Mouse (Mus musculus): ENCODE data around the gene Cpne4.

The Cpne4 gene

DNA sequence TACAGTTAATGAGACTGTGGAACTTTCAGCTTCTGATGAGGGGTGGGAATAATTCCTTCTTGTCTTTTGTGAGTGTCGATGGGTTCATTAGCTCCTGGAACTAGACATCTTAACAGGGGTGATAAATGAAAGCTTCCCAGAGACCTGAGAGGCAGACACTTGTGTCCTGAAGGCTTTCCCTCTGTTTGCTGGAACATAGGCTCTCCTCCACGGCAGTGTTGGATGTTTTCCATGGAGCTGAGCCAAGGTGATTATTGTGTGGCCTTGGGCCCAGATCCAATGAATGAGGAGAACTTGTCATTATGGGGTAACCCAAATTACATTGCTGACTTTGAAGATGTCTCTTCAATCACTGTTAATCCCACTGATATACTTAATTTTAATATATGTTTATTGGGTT is 146.1 kb downstream of the Cpne4 start:
- peak; percentile 9 for DNase-seq

DNA sequence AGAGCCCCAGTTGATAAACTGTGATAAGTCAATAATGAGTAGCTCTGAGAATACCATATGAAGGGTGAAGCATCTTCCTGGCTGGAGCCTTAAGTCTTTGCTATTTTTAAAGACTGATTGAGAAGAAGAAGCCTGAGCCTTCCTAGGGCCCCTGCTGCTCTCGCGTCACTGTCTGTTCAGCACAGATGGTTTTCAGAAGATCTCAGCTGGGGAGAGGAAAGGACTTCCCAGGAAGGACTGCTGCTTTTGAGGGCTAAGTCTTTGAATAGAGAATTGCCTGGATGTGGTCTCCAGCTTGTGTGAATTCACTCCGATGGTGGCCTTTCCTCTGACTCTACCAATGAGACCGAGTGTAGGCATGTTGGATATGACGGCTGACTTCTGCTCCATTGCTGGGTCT is 163.7 kb downstream of the Cpne4 start:
- DNase-seq, result no peak

DNA sequence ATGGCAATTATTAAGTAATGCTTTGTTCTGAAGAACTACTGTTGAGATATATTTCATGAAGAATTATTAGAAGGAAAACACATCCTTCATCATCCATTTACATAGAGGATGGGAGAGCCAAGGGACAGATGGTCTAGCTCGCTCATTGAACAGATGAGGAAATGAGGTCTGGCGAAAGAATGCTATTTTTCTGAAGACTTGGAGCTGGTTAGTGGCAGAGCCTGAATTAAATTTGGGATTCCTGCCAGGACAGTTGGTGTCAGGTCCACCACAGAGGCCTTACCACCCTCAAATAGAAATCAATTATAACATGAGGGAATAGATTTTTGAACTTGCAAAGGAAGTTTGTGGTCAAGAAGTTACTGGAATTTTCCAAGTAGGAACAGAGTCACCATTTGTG is 178.2 kb downstream of the Cpne4 start:
- no peak for DNase-seq

DNA sequence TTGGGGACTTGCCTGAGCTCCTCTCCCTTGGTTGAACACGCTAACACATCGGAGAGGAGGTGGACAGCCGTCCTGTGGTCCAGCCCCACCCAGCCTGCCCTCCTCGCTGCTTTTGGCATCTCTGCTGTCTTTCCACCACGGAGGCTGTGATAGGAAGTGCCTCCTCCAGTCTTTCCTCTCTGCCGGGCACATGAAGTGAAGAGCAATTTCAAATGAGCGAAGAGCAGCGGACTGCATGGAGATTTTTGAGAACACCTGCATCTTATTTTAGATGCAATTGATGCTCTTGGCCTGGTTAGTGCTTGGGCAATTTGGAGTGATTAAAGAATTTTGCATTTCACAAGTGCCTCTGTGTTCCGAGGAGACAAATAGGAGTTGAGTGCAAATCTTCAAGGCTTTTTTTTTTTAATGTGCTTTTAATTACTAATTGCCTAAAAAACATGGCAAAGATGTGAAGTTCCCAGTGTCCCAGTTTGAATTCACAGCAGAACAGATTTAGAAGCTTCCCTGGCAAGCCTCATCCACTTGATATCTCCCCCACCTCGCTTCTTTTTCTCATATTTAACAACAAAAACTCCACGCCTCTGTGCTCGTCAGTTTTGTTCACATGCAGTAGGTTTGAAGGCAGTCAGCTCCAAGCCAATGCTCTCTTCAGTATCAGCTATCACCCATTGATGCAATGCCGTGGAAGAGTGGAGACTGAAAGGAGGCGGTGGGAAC is 195.7 kb downstream of the Cpne4 start:
- DNase-seq, result no peak

GRCm38 (mm10) chr9:104755519-104755918 is 208.4 kb downstream of the Cpne4 start:
- no peak for DNase-seq

DNA sequence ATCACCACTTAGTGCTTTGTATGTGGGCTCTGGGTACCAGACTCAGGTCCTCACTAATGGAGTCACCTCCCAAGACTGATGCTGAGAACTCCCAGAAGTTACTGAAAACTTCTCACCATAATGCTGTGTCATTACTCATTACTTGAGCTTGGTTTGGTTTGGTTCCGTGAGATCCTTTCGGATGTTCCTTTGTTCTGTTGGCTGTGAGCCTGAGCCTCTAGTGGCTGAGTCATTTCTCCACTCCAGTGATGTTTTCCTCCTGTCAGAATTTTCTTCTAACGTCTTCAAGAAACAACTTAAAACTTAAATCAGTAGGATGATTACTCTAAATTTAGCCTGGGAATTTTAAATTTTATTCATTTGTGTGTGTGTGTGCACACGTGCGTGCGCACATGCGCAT is 212.9 kb downstream of the Cpne4 start:
- no peak for DNase-seq

DNA sequence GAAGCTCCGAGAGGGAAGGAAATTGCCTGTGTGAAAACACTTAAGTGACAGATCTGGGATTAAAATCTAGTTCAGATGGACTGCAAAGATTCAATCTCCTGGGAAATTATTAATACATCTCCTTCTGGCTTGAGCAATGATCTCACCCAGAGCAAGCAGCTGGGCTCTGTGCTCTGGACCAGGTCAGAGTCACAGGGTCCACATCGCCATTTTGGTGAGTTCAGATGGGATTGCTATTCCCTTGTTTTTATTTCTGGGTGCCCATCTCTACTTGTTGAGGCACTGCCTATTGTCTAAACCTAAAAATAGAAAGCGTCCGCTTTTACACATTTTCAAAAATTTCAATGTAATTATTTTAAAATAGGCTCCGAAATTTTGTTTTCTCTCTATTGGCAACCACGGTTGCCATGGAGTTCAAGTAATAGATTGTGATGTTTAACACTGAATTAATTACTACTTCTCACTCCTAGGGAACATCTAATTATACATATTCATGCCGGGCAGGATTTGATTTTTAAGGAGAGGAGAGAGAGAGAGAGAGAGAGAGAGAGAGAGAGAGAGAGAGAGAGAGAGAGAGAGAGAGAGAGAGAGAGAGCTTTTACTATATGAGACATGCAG is 229.2 kb downstream of the Cpne4 start:
- DNase-seq, result no peak

- no peak for DNase-seq
Observed at GRCm38 (mm10) chr9:104777135-104777534, 230.0 kb downstream of the Cpne4 start.

- no peak for DNase-seq
Observed at GRCm38 (mm10) chr9:104777780-104778179, 230.7 kb downstream of the Cpne4 start.

DNA sequence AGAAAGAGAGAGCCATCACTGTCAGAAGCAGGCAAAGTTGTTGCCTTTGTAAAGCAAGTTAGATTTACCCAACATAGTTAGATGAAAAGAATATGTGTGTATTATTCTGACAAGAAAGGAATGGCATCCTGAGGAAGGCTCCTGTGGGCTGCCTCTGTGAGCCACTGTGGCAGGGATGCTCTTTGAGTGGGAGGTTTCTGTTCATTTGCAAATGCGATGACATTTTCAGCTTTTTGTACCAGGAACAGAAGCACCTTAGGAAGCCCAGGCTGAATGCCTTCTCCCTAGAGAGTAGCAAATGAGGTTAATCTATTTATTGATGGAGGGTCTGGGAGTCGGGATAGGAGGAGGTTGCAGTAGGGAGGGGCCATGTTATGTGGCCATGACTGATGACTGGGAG is 249.5 kb downstream of the Cpne4 start:
- no peak for DNase-seq

- DNase-seq, result no peak
Observed at GRCm38 (mm10) chr9:104804776-104805175, 257.7 kb downstream of the Cpne4 start.

DNA sequence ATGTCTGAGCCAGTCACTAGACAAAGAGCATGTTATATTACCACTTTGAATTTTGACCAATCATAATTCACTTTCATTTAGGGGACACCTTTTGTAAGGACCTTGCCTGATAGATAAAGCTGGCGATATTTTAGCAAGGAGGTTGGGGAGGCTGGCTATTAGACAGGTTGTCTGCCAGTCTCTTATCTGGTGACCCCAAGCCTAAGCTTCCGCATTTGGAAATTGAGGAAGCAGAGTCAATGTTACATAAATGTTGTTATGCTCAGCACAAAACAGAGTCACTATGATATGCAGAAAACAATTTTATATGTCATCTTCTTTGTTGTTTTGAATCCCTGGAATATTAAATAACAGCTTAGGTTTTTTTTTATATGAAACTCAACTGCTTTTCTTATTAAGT is 267.6 kb downstream of the Cpne4 start:
- DNase-seq, result no peak

DNA sequence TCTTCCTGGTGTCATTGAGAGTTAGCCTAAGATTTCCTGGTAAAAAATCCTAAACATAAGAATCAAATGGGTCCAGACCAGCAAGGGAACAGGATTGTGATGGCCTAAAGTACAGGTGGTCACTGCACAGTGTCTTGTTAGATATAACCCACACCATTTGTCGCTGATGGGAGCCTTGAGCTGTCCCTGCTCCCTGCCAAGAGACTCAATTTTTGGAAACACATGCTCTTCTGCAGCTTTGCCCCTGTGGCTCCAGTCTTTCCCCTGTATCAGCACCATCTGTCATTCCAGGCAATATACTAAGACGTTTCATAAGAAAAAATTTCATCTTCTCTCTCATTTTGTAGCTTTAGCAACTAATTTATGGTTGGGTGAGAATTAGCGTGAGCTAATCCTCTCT is 281.6 kb downstream of the Cpne4 start:
- DNase-seq, result no peak

- DNase-seq, result no peak
Observed at GRCm38 (mm10) chr9:104832934-104833539, 286.0 kb downstream of the Cpne4 start.

GRCm38 (mm10) chr9:104837931-104838330 is 290.8 kb downstream of the Cpne4 start:
- no peak for DNase-seq

- DNase-seq, result no peak
Observed at GRCm38 (mm10) chr9:104841278-104841677, 294.2 kb downstream of the Cpne4 start.

- DNase-seq, result no peak
Observed at GRCm38 (mm10) chr9:104845226-104845930, 298.3 kb downstream of the Cpne4 start.

DNA sequence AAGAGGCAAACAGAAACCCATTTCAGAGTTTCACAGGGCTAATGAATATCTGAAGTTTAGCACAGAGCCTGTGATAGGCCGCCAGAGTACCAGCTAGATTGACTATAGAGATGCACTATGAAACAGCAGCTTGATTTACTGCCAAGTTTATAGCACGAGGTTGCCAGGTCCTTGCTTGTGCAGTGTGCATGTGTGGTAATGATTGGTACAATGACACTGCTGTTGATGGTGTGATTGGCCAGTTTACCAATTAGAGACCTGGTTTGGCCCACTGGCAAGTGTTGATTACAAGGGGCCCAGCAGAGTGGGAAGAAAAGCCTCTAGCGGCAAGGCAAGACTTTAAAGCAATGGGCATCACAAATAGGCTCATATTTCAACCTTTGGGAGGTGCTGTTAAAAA is 306.6 kb downstream of the Cpne4 start:
- DNase-seq, result no peak

GRCm38 (mm10) chr9:104854245-104854921 is 307.3 kb downstream of the Cpne4 start:
- no peak for DNase-seq

DNA sequence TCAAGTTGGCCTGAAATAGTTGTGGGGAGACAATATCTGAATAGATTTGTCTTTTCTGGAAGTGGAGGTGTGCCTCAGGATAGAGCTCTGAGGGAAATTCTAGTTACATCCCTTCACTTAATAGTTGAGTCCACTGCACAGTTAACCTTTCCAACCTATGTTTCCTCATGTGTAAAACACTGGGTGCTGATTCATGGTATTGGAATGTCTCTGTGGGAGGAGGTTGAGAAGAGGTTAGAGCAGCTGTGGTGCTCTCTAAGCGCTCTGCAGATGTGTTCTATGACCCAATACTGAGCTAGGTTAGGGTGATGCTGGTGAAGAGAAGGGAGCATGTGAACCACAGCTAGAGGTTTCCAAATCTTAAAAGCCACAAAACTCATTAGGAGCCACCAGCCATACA is 318.7 kb downstream of the Cpne4 start:
- DNase-seq, result no peak

GRCm38 (mm10) chr9:104872586-104872985 is 325.5 kb downstream of the Cpne4 start:
- DNase-seq, result no peak

GRCm38 (mm10) chr9:104874157-104874556 is 327.1 kb downstream of the Cpne4 start:
- DNase-seq, result peak; percentile 3

DNA sequence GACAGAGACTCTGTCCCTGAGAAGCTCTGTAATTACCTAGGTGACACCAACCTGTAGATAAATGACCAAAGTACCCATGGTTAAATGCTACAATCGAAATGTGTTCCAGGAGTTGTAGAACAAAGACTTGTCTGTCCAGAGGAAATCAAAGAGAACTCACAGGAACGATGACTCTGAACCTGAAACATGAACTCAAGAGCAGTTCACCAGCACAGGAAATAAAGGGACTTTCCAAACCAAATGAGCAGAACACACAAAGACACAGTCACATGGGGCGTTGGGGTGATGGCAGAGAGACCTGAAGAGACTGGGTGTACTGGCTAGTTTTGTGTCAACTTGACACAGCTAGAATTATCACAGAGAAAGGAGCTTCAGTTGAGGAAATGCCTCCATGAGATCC is 329.9 kb downstream of the Cpne4 start:
- no peak for DNase-seq
